Mouse (Mus musculus) testis, postnatal 10 days (tissue): ENCODE measurements around the gene Medag.

ENCODE experiments used
- DNase-seq: peaks from one replicate; pipeline ENCODE4 v3.0.0; 2021; ENCODE audit warnings: low spot score

Medag gene

GRCm38 (mm10) chr5:149385228-149385961 lies 26.2 kb upstream of the Medag start:
- no peak for DNase-seq

GRCm38 (mm10) chr5:149386294-149386850 lies 25.2 kb upstream of the Medag start:
- no peak for DNase-seq

GRCm38 (mm10) chr5:149388947-149389346 lies 22.6 kb upstream of the Medag start:
- no peak for DNase-seq

GRCm38 (mm10) chr5:149389548-149390211 lies 21.9 kb upstream of the Medag start:
- no peak for DNase-seq

- DNase-seq = no peak
Measured at GRCm38 (mm10) chr5:149391574-149392375, 19.8 kb upstream of the Medag start.

- no peak for DNase-seq
Measured at GRCm38 (mm10) chr5:149392420-149392988, 19.0 kb upstream of the Medag start.

GRCm38 (mm10) chr5:149401446-149401975 lies 10.0 kb upstream of the Medag start:
- no peak for DNase-seq

GRCm38 (mm10) chr5:149402029-149402428 lies 9.5 kb upstream of the Medag start:
- no peak for DNase-seq

- no peak for DNase-seq
Measured at GRCm38 (mm10) chr5:149403386-149403785, 8.2 kb upstream of the Medag start.

- DNase-seq = no peak
Measured at GRCm38 (mm10) chr5:149404710-149405109, 6.8 kb upstream of the Medag start.

- DNase-seq = no peak
Measured at GRCm38 (mm10) chr5:149406791-149407276, 4.7 kb upstream of the Medag start.

GRCm38 (mm10) chr5:149409502-149409901 lies 2.0 kb upstream of the Medag start:
- no peak for DNase-seq

GRCm38 (mm10) chr5:149412194-149412575 lies 636 bp downstream of the Medag start:
- no peak for DNase-seq

GRCm38 (mm10) chr5:149412671-149413070 lies 1.1 kb downstream of the Medag start:
- no peak for DNase-seq

- no peak for DNase-seq
Measured at GRCm38 (mm10) chr5:149414369-149415167, 3.0 kb downstream of the Medag start.

- DNase-seq = no peak
Measured at GRCm38 (mm10) chr5:149417381-149417780, 5.8 kb downstream of the Medag start.

- no peak for DNase-seq
Measured at GRCm38 (mm10) chr5:149426525-149426924, 15.0 kb downstream of the Medag start.

- no peak for DNase-seq
Measured at GRCm38 (mm10) chr5:149427277-149428060, 15.9 kb downstream of the Medag start.

- DNase-seq = no peak
Measured at GRCm38 (mm10) chr5:149428347-149428746, 16.8 kb downstream of the Medag start.

GRCm38 (mm10) chr5:149428810-149429255 lies 17.3 kb downstream of the Medag start:
- DNase-seq = peak; percentile 69
